Comparison of ENCODE assay signal across 8 mouse cellular contexts in genomic region chr19:3687676-3688171, GRCm38 (mm10). TPM values are rescaled to one million over a fixed set of nuclear protein-coding genes. Genes with fewer than 3 reads are reported as not detected.
DNase-seq lines count a peak whose midpoint lies in the region; ATAC-seq and TF ChIP-seq lines count a peak whose summit lies in the region.

No protein-coding gene starts in this region.

- peaks cover 5% of the 10 kb centered on the region; the same call in 1 of the 2 replicates for H3K4me1 ChIP-seq in hindbrain, embryonic 11.5 days (replicated peaks; ENCODE audit: control insufficient read depth, insufficient read depth, low read length)
- peaks cover 15% of the 10 kb centered on the region for H3K4me1 ChIP-seq in hindbrain, embryonic 16.5 days (ENCODE audit: control insufficient read depth, insufficient read depth, low read depth, low read length)
- peaks cover 29% of the 10 kb centered on the region for H3K4me1 ChIP-seq in hindbrain, embryonic 12.5 days
- peaks cover 53% of the 10 kb centered on the region for H3K4me1 ChIP-seq in liver, embryonic 12.5 days

- no peaks in the 10 kb centered on the region for H3K9me3 ChIP-seq in hindbrain, embryonic 11.5 days (ENCODE audit: control insufficient read depth, low read length)
- no peaks in the 10 kb centered on the region for H3K9me3 ChIP-seq in hindbrain, embryonic 16.5 days (ENCODE audit: control insufficient read depth, low read length)
- no peaks in the 10 kb centered on the region for H3K9me3 ChIP-seq in hindbrain, embryonic 12.5 days (replicated peaks)
- no peaks in the 10 kb centered on the region for H3K9me3 ChIP-seq in liver, embryonic 12.5 days (replicated peaks)

- WGBS in hindbrain, embryonic 11.5 days: 20% methylated on average over 4 of the region's 5 CpGs
- 25% methylated on average over 5 of the region's 5 CpGs for WGBS in hindbrain, embryonic 16.5 days
- WGBS in hindbrain, embryonic 12.5 days: 21% methylated on average over 5 of the region's 5 CpGs
- WGBS in liver, embryonic 12.5 days (ENCODE audit: insufficient replicate concordance): 21% methylated on average over 5 of the region's 5 CpGs

- DNase-seq in hindbrain, embryonic 11.5 days (ENCODE audit: low spot score): peak; percentile 38
- DNase-seq in brain, embryonic 14.5 days (ENCODE audit: low read depth): peak; percentile 27
- no peak for DNase-seq in cerebellum, adult 18-20 months
- DNase-seq in right cerebral cortex, adult 18-20 months: no peak

- ATAC-seq in hindbrain, embryonic 11.5 days (ENCODE audit: low FRiP score): no peak; the same call in 1 of the 2 replicates
- no peak for ATAC-seq in hindbrain, embryonic 16.5 days
- 0 out of 2 replicates have a peak, but pooled peaks have one; percentile 24 for ATAC-seq in hindbrain, embryonic 12.5 days (ENCODE audit: low FRiP score)
- peak; percentile 67 for ATAC-seq in liver, embryonic 12.5 days
- ATAC-seq in inflammation-experienced regulatory T-cells, adult 6 months: no peak

- H3K27me3 ChIP-seq in hindbrain, embryonic 11.5 days (ENCODE audit: control insufficient read depth, insufficient read depth, low read length): peaks cover 3% of the 10 kb centered on the region; the same call in 1 of the 2 replicates
- H3K27me3 ChIP-seq in hindbrain, embryonic 16.5 days (replicated peaks; ENCODE audit: control insufficient read depth, insufficient read depth, low read length): peaks cover 4% of the 10 kb centered on the region
- peaks cover 18% of the 10 kb centered on the region for H3K27me3 ChIP-seq in hindbrain, embryonic 12.5 days
- H3K27me3 ChIP-seq in liver, embryonic 12.5 days (replicated peaks): peaks cover 33% of the 10 kb centered on the region

- no peak for TF ChIP-seq CTCF in brain, embryonic 14.5 days (IDR thresholded peaks at IDR 0.05; ENCODE audit: borderline replicate concordance, extremely low read depth, insufficient read depth, insufficient read length)

- no peak overlapping the region for H3K27ac ChIP-seq in hindbrain, embryonic 11.5 days (ENCODE audit: low read depth, low read length)
- no peak overlapping the region for H3K27ac ChIP-seq in hindbrain, embryonic 16.5 days (ENCODE audit: low read depth, low read length)
- no peak overlapping the region for H3K27ac ChIP-seq in hindbrain, embryonic 12.5 days
- peak overlapping the region; percentile 75 for H3K27ac ChIP-seq in liver, embryonic 12.5 days

- no peak overlapping the region for H3K4me3 ChIP-seq in hindbrain, embryonic 11.5 days (ENCODE audit: low read depth, low read length)
- no peak overlapping the region for H3K4me3 ChIP-seq in hindbrain, embryonic 16.5 days (ENCODE audit: low read length)
- H3K4me3 ChIP-seq in hindbrain, embryonic 12.5 days: no peak overlapping the region
- no peak overlapping the region for H3K4me3 ChIP-seq in liver, embryonic 12.5 days

- no peak overlapping the region for H3K4me2 ChIP-seq in hindbrain, embryonic 11.5 days (replicated peaks; ENCODE audit: low read depth, low read length)
- no peak overlapping the region for H3K4me2 ChIP-seq in hindbrain, embryonic 16.5 days (ENCODE audit: low read length)
- no peak overlapping the region for H3K4me2 ChIP-seq in hindbrain, embryonic 12.5 days (replicated peaks)
- H3K4me2 ChIP-seq in liver, embryonic 12.5 days: no peak overlapping the region

- no peak for TF ChIP-seq POLR2A in brain, embryonic 14.5 days (IDR thresholded peaks at IDR 0.05; ENCODE audit: borderline replicate concordance, extremely low read depth, insufficient read depth, insufficient read length, poor library complexity, severe bottlenecking)

- no peak overlapping the region for H3K9ac ChIP-seq in hindbrain, embryonic 11.5 days (ENCODE audit: low read depth, low read length)
- no peak overlapping the region for H3K9ac ChIP-seq in hindbrain, embryonic 16.5 days (ENCODE audit: low read depth, low read length)
- no peak overlapping the region for H3K9ac ChIP-seq in hindbrain, embryonic 12.5 days
- no peak overlapping the region for H3K9ac ChIP-seq in liver, embryonic 12.5 days

- no peaks in the 10 kb centered on the region for H3K36me3 ChIP-seq in hindbrain, embryonic 11.5 days (ENCODE audit: control insufficient read depth, insufficient read depth, low read length)
- no peaks in the 10 kb centered on the region for H3K36me3 ChIP-seq in hindbrain, embryonic 16.5 days (ENCODE audit: control insufficient read depth, insufficient read depth, low read length)
- no peaks in the 10 kb centered on the region for H3K36me3 ChIP-seq in hindbrain, embryonic 12.5 days
- no peaks in the 10 kb centered on the region for H3K36me3 ChIP-seq in liver, embryonic 12.5 days

RNA-seq across cellular contexts. Expression of gene Lrp5, which starts 1.4 kb away (rescaled TPM):
- polyA plus RNA-seq in hindbrain, embryonic 11.5 days (2014; fragmentation: Nextera tagmentation; extraction: Ambion mirVana): 3.0 and 5.1 TPM in 2 replicates
- polyA plus RNA-seq in hindbrain, embryonic 16.5 days (2015; fragmentation: Nextera tagmentation; extraction: Ambion mirVana): 1.3 and 1.5 TPM in 2 replicates
- polyA plus RNA-seq in brain, embryonic 14.5 days (2012; rRNA removed): 4.8 and 10.7 TPM in 2 replicates
- polyA plus RNA-seq in hindbrain, embryonic 12.5 days (2016; fragmentation: Nextera tagmentation; extraction: Ambion mirVana): 3.8 and 4.0 TPM in 2 replicates
- 2.7 TPM in 2 replicates for polyA plus RNA-seq in liver, embryonic 12.5 days (2016; fragmentation: Nextera tagmentation; extraction: Ambion mirVana)
- under 1 TPM in 2 of 3 experiments, not detected in 1; 0.05 to 0.08 TPM for polyA plus RNA-seq in inflammation-experienced regulatory T-cells, adult 6 months (2017; shearing (Covaris generic))

RNA-seq across cellular contexts. Expression of gene 1810055G02Rik, which starts 20.4 kb away (rescaled TPM):
- 39.4 and 41.8 TPM in 2 replicates for polyA plus RNA-seq in hindbrain, embryonic 11.5 days (2014; fragmentation: Nextera tagmentation; extraction: Ambion mirVana)
- 42.1 and 44.8 TPM in 2 replicates for polyA plus RNA-seq in hindbrain, embryonic 16.5 days (2015; fragmentation: Nextera tagmentation; extraction: Ambion mirVana)
- 48.5 and 50.3 TPM in 2 replicates for polyA plus RNA-seq in brain, embryonic 14.5 days (2012; rRNA removed)
- polyA plus RNA-seq in hindbrain, embryonic 12.5 days (2016; fragmentation: Nextera tagmentation; extraction: Ambion mirVana): 37.3 and 37.5 TPM in 2 replicates
- polyA plus RNA-seq in liver, embryonic 12.5 days (2016; fragmentation: Nextera tagmentation; extraction: Ambion mirVana): 16.4 and 16.5 TPM in 2 replicates
- 1 to 10 TPM; 4.1 to 6.0 (median 5.3) TPM for polyA plus RNA-seq in inflammation-experienced regulatory T-cells, adult 6 months (2017; shearing (Covaris generic))

Comparison
In these comparisons a context has a peak if more than half of its experiments do, and no peak if none do; other contexts are left out.
1. ATAC-seq: peak in hindbrain, embryonic 12.5 days (single experiment) and liver, embryonic 12.5 days (single experiment); none in hindbrain, embryonic 11.5 days (single experiment), hindbrain, embryonic 16.5 days (single experiment) and inflammation-experienced regulatory T-cells, adult 6 months (single experiment).
2. DNase-seq: peak in hindbrain, embryonic 11.5 days (single experiment) and brain, embryonic 14.5 days (single experiment); none in cerebellum, adult 18-20 months (0 of 2) and right cerebral cortex, adult 18-20 months (single experiment).